Comparison of ENCODE assay signal across 19 mouse cellular contexts in genomic region chr14:19803222-19803621, GRCm38 (mm10). TPM values are rescaled to one million over a fixed set of nuclear protein-coding genes. Genes with fewer than 3 reads are reported as not detected.
A peak's percentile ranks its signal among the peaks of the same experiment; 100 is the strongest.
DNase-seq lines count a peak whose midpoint lies in the region; ATAC-seq and TF ChIP-seq lines count a peak whose summit lies in the region.
"Had no signal": no experiment of that assay in that cellular context is flagged by ENCODE, and none has a peak within 500 bp of the region (broad histone marks: within the 10 kb centered on the region; RNA-seq: fewer than 3 reads in every experiment).

No protein-coding gene starts in this region.

- no peak overlapping the region for H3K9ac ChIP-seq in forebrain, embryonic 11.5 days (ENCODE audit: low read length)
- H3K9ac ChIP-seq in neural tube, embryonic 11.5 days (ENCODE audit: low read length) = no peak overlapping the region
- H3K9ac ChIP-seq in neural tube, embryonic 15.5 days (replicated peaks) = no peak overlapping the region
- no peak overlapping the region for H3K9ac ChIP-seq in forebrain, postnatal 0 days
- H3K9ac ChIP-seq: heart, embryonic 13.5 days; hindbrain, embryonic 15.5 days had no signal

- H3K4me2 ChIP-seq in forebrain, embryonic 11.5 days (ENCODE audit: low read depth, low read length, severe bottlenecking) = no peak overlapping the region
- no peak overlapping the region for H3K4me2 ChIP-seq in neural tube, embryonic 11.5 days (ENCODE audit: low read depth)
- H3K4me2 ChIP-seq in neural tube, embryonic 15.5 days = no peak overlapping the region
- no peak overlapping the region for H3K4me2 ChIP-seq in forebrain, postnatal 0 days (ENCODE audit: low read depth)
- H3K4me2 ChIP-seq: heart, embryonic 13.5 days; hindbrain, embryonic 15.5 days had no signal

- H3K9me3 ChIP-seq in forebrain, embryonic 11.5 days (ENCODE audit: control insufficient read depth, low read length) = no peaks in the 10 kb centered on the region
- no peaks in the 10 kb centered on the region for H3K9me3 ChIP-seq in forebrain, embryonic 10.5 days
- H3K9me3 ChIP-seq in neural tube, embryonic 11.5 days (ENCODE audit: control insufficient read depth, low read length) = no peaks in the 10 kb centered on the region
- H3K9me3 ChIP-seq in neural tube, embryonic 15.5 days (replicated peaks) = no peaks in the 10 kb centered on the region
- no peaks in the 10 kb centered on the region for H3K9me3 ChIP-seq in forebrain, postnatal 0 days (ENCODE audit: low read length)
- H3K9me3 ChIP-seq: heart, embryonic 13.5 days; hindbrain, embryonic 15.5 days; midbrain, embryonic 10.5 days had no signal

- no peaks in the 10 kb centered on the region for H3K36me3 ChIP-seq in forebrain, embryonic 11.5 days (ENCODE audit: control insufficient read depth, insufficient read depth, low read length)
- H3K36me3 ChIP-seq in forebrain, embryonic 10.5 days (replicated peaks) = peaks cover 70% of the 10 kb centered on the region
- H3K36me3 ChIP-seq in neural tube, embryonic 11.5 days (ENCODE audit: control insufficient read depth, insufficient read depth, low read length) = no peaks in the 10 kb centered on the region; the same call in 1 of the 2 replicates
- H3K36me3 ChIP-seq in neural tube, embryonic 15.5 days = 0 out of 2 replicates have a peak, but pooled peaks cover 3% of the 10 kb centered on the region
- H3K36me3 ChIP-seq in forebrain, postnatal 0 days (ENCODE audit: insufficient read depth) = no peaks in the 10 kb centered on the region
- H3K36me3 ChIP-seq: hindbrain, embryonic 15.5 days had no signal

- TF ChIP-seq CTCF in forebrain, postnatal 0 days (IDR thresholded peaks at IDR 0.05; ENCODE audit: low read depth) = no peak

- H3K4me1 ChIP-seq in forebrain, embryonic 11.5 days (replicated peaks; ENCODE audit: control insufficient read depth, insufficient read depth, low read length) = no peaks in the 10 kb centered on the region
- H3K4me1 ChIP-seq in forebrain, embryonic 10.5 days = peaks cover 17% of the 10 kb centered on the region
- H3K4me1 ChIP-seq in neural tube, embryonic 11.5 days (ENCODE audit: control insufficient read depth, insufficient read depth, low read length) = no peaks in the 10 kb centered on the region
- H3K4me1 ChIP-seq in neural tube, embryonic 15.5 days = no peaks in the 10 kb centered on the region
- H3K4me1 ChIP-seq in forebrain, postnatal 0 days (ENCODE audit: insufficient read depth) = 0 out of 2 replicates have a peak, but pooled peaks cover 7% of the 10 kb centered on the region
- H3K4me1 ChIP-seq: hindbrain, embryonic 15.5 days had no signal

- no peaks in the 10 kb centered on the region for H3K27me3 ChIP-seq in forebrain, embryonic 11.5 days (ENCODE audit: control insufficient read depth, insufficient read depth, low read length)
- no peaks in the 10 kb centered on the region for H3K27me3 ChIP-seq in forebrain, embryonic 10.5 days (ENCODE audit: poor library complexity, severe bottlenecking)
- no peaks in the 10 kb centered on the region for H3K27me3 ChIP-seq in neural tube, embryonic 11.5 days (ENCODE audit: control insufficient read depth, insufficient read depth, low read length)
- no peaks in the 10 kb centered on the region for H3K27me3 ChIP-seq in neural tube, embryonic 15.5 days (replicated peaks)
- H3K27me3 ChIP-seq in forebrain, postnatal 0 days (ENCODE audit: insufficient read depth, low read length) = no peaks in the 10 kb centered on the region
- H3K27me3 ChIP-seq: heart, embryonic 13.5 days; hindbrain, embryonic 15.5 days had no signal

- no peak overlapping the region for H3K4me3 ChIP-seq in forebrain, embryonic 11.5 days (ENCODE audit: low read depth, low read length)
- H3K4me3 ChIP-seq in forebrain, embryonic 10.5 days = no peak overlapping the region
- H3K4me3 ChIP-seq in neural tube, embryonic 11.5 days (ENCODE audit: low read depth, low read length) = no peak overlapping the region
- no peak overlapping the region for H3K4me3 ChIP-seq in neural tube, embryonic 15.5 days (replicated peaks)
- no peak overlapping the region for H3K4me3 ChIP-seq in forebrain, postnatal 0 days (ENCODE audit: low read depth, low read length)
- H3K4me3 ChIP-seq: heart, embryonic 13.5 days; hindbrain, embryonic 15.5 days; midbrain, embryonic 10.5 days had no signal

- H3K27ac ChIP-seq in forebrain, embryonic 11.5 days (ENCODE audit: low read depth, low read length) = no peak overlapping the region
- H3K27ac ChIP-seq in forebrain, embryonic 10.5 days = no peak overlapping the region
- no peak overlapping the region for H3K27ac ChIP-seq in neural tube, embryonic 11.5 days (ENCODE audit: low read depth, low read length)
- H3K27ac ChIP-seq in neural tube, embryonic 15.5 days (replicated peaks) = no peak overlapping the region
- no peak overlapping the region for H3K27ac ChIP-seq in forebrain, postnatal 0 days (ENCODE audit: low read depth, low read length)
- H3K27ac ChIP-seq: heart, embryonic 13.5 days; hindbrain, embryonic 15.5 days; midbrain, embryonic 10.5 days; stomach, postnatal 0 days had no signal

- no peak for DNase-seq in forebrain, embryonic 11.5 days (ENCODE audit: low spot score)
- DNase-seq in forebrain, embryonic 10.5 days (ENCODE audit: extremely low spot score, low spot score) = no peak
- no peak for DNase-seq in neural tube, embryonic 11.5 days (ENCODE audit: low spot score)
- DNase-seq in forebrain, postnatal 0 days = no peak
- DNase-seq in retina, postnatal 1 day = peak; percentile 6
- no peak for DNase-seq in urinary bladder, postnatal 10 days (ENCODE audit: low spot score)
- DNase-seq: cerebellum, adult 9-10 months; heart, adult 18-20 months; lung, adult 18-20 months had no signal

- ATAC-seq in forebrain, embryonic 11.5 days (replicated peaks; ENCODE audit: low FRiP score) = 0 out of 2 replicates have a peak, but pooled peaks have one; percentile 12
- peak; percentile 27; the same call in 1 of the 2 replicates for ATAC-seq in neural tube, embryonic 11.5 days (ENCODE audit: insufficient read depth, low FRiP score, low TSS enrichment)
- ATAC-seq in neural tube, embryonic 15.5 days (ENCODE audit: low FRiP score) = no peak
- ATAC-seq in forebrain, postnatal 0 days = 0 out of 2 replicates have a peak, but pooled peaks have one; percentile 21
- no peak for ATAC-seq in cerebellum, adult (ENCODE audit: insufficient number of reproducible peaks, low FRiP score, low TSS enrichment)
- ATAC-seq: CD4-positive, CD25-positive, alpha-beta regulatory T cell, adult 4 months; intestine, embryonic 16.5 days had no signal

- 54% methylated on average over 4 of the region's 4 CpGs for WGBS in forebrain, embryonic 11.5 days
- WGBS in forebrain, embryonic 10.5 days = 63% methylated on average over 4 of the region's 4 CpGs
- 68% methylated on average over 4 of the region's 4 CpGs for WGBS in neural tube, embryonic 11.5 days
- WGBS in neural tube, embryonic 15.5 days = 65% methylated on average over 4 of the region's 4 CpGs
- 50% methylated on average over 4 of the region's 4 CpGs for WGBS in forebrain, postnatal 0 days

RNA-seq across cellular contexts. Expression of gene Rtraf, which starts 20.4 kb away (rescaled TPM):
- 245 and 274 TPM in 2 replicates for polyA plus RNA-seq in forebrain, embryonic 11.5 days (2014; fragmentation: Nextera tagmentation; extraction: Ambion mirVana)
- polyA plus RNA-seq in forebrain, embryonic 10.5 days (2016; fragmentation: Nextera tagmentation; extraction: Ambion mirVana) = 232 and 234 TPM in 2 replicates
- polyA plus RNA-seq in neural tube, embryonic 11.5 days (2014; fragmentation: Nextera tagmentation; extraction: Ambion mirVana) = 236 and 241 TPM in 2 replicates
- 156 and 162 TPM in 2 replicates for polyA plus RNA-seq in neural tube, embryonic 15.5 days (2015; fragmentation: Nextera tagmentation; extraction: Ambion mirVana)
- total RNA-seq in forebrain, postnatal 0 days (2014; rRNA removed) = 95.1 and 155 TPM in 2 replicates
- polyA plus RNA-seq in forebrain, postnatal 0 days (2015; fragmentation: Nextera tagmentation; extraction: Ambion mirVana) = 153 and 193 TPM in 2 replicates

RNA-seq across cellular contexts. Expression of gene Nid2, which starts 52.2 kb away (rescaled TPM):
- 45.2 and 46.6 TPM in 2 replicates for polyA plus RNA-seq in forebrain, embryonic 11.5 days (2014; fragmentation: Nextera tagmentation; extraction: Ambion mirVana)
- polyA plus RNA-seq in forebrain, embryonic 10.5 days (2016; fragmentation: Nextera tagmentation; extraction: Ambion mirVana) = 50.2 and 55.6 TPM in 2 replicates
- polyA plus RNA-seq in neural tube, embryonic 11.5 days (2014; fragmentation: Nextera tagmentation; extraction: Ambion mirVana) = 61.2 and 63.0 TPM in 2 replicates
- 37.9 and 47.4 TPM in 2 replicates for polyA plus RNA-seq in neural tube, embryonic 15.5 days (2015; fragmentation: Nextera tagmentation; extraction: Ambion mirVana)
- 17.3 and 26.8 TPM in 2 replicates for total RNA-seq in forebrain, postnatal 0 days (2014; rRNA removed)
- 18.5 and 18.6 TPM in 2 replicates for polyA plus RNA-seq in forebrain, postnatal 0 days (2015; fragmentation: Nextera tagmentation; extraction: Ambion mirVana)
- total RNA-seq: MEL; neutrophil, adult 5-6 weeks had no signal

Comparison
In these comparisons a context has a peak if more than half of its experiments do, and no peak if none do; other contexts are left out.
1. ATAC-seq: peak in forebrain, embryonic 11.5 days (single experiment), neural tube, embryonic 11.5 days (single experiment) and forebrain, postnatal 0 days (single experiment); none in neural tube, embryonic 15.5 days (single experiment) and cerebellum, adult (single experiment).